Mouse (Mus musculus) layer of hippocampus, postnatal 14 days (tissue): Measurements from ENCODE around the gene Tysnd1. TPM values are rescaled to one million over a fixed set of nuclear protein-coding genes. Genes with fewer than 3 reads are reported as not detected.
A peak's percentile ranks its signal among the peaks of the same experiment; 100 is the strongest.

Experiments
- DNase-seq, 2 experiments: peaks; one replicate each; pipeline ENCODE4 v3.0.0; 2021 to 2022; ENCODE audit warnings: low spot score in 2 of 2, mixed read lengths in 1 of 2
- total RNA-seq, 2 experiments: library from RNA; stranded (reverse); gene quantifications; 2 replicates each; pipeline ENCODE4 v1.2.3; 2021

Gene Tysnd1
- total RNA-seq, 2 experiments from 2014 or later = 26.3 to 29.6 TPM

DNA sequence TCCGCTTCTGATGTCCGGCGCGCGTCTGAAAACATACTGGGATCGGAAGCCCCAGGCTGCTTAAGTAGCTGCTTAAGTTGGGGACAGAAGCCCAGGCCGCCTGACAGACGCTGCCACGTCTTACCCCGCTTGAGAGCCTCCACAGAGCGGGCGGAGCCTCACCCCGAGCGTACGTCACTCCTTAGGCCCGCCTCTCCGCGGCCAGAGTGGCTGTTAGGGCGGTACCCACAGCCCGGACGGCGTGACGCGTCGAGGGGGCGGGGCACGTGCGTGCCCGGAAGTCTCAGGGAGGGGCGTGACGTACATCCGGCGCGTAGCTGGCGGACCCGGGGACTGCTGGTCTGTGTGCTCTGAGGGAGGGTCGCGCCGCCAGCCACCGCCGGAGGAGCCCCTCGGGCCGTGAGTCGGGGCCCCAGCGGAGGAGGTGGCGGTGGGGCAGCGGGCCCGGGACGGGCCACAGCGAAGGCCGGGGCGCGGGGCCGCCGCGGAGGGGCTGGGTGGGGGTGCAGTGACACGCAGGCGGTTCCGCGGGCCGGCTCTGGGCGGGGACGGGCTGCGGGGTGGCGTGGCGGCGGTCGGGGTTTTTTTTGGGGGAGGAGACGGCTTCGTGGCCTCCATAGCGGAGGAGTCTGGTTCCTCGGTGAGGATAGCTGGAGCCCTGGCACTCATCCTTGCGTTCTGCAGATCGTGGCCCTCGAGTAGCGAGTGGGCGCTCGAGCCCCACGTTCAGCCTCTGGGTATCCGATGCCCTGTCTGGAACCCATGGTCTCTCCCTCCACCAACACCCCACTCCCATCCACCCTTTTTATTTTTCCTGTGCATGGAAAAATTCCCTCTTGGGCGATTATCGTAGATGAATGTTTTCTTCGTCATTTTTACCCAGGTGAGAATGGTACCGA lies 15.1 kb upstream of the Tysnd1 start, which contains the start of gene Sar1a:
Gene Sar1a (plus strand): TSS at position 285 of the 899 bp plus-strand sequence.
- peak; percentile 97 to 98 for DNase-seq

DNA sequence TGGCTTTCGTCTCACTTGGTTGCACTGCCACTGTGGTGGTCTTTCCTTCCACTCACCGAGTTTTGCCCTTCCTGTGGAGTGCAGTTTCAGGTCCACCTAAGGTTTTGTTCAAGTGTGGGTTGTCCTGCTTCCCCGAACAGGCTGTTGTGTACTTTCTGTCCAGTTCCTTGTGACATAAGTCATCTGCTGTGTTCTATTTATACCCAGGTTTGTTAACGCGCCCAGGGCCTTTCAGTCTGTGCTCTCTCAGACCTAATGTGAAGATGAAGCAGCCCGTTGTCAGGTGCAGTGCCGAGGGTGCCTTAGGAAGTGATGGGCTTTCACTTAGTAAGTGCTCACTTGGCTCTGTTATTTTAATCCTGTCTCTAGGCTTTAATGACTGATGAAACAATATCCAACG lies 5.9 kb upstream of the Tysnd1 start:
- DNase-seq = no peak

DNA sequence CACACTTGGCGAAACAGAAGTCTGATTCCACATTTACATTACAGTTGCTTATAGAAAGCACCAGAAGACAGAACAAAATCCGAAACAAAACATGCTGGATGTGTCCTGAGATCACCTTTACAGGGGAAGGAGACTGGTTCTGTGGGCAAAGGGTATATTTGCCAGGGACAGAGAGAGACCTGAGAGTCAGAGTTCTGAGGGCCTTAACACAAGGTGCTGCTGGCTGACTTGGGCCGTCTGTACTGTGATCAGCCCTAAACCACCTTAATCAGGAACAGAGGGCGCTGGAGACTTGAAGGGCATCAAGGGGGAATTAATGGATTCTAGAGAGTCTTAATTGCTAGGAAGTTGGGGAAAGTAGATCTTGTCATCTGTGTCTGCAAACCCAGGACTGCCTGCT lies 1.8 kb upstream of the Tysnd1 start:
- DNase-seq = no peak

DNA sequence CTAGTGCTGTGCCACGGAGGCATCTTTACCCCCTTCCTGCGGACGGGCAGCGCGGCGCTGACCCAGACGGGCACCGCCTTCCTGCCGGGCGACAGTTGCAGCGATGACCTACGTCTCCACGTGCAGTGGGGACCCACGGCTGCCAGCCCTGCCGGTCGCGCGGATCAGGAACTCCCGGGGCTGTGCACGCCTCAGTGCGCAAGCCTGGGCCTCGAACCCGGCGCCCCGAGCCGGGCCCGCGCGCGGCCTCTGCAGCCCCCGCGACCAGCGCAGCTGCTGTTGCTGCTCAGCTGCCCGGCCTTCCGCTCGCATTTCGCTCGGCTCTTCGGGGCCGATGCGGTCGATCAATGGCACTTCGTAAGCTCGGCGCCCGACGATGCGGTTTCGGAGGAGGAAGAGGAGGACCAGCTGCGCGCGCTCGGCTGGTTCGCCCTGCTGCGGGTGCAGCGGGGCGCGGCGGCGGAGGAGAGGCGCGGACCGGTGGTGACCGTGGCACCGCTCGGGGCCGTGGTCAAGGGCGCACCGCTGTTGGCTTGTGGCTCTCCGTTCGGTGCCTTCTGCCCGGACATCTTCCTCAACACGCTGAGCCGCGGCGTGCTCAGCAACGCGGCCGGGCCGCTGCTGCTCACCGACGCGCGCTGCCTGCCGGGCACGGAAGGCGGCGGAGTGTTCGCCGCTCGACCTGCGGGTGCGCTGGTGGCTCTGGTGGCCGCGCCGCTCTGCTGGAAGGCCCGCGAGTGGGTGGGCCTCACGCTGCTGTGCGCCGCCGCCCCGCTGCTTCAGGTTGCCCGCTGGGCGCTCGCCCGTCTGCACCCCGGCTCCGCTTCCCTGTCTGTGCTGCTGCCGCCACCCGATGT lies 617 bp downstream of the Tysnd1 start:
- DNase-seq = no peak

DNA sequence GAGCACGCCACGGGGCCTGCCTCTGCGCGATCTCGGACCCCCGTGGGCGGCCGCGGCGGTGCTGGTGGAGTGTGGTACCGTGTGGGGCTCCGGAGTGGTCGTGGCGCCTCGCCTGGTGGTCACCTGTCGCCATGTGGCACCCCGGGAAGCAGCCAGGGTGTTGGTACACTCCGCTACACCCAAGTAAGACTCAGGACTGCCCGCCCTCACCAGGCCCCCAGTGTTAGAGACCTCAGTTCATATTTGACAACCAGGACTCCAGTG lies 1.2 kb downstream of the Tysnd1 start:
- DNase-seq = no peak

DNA sequence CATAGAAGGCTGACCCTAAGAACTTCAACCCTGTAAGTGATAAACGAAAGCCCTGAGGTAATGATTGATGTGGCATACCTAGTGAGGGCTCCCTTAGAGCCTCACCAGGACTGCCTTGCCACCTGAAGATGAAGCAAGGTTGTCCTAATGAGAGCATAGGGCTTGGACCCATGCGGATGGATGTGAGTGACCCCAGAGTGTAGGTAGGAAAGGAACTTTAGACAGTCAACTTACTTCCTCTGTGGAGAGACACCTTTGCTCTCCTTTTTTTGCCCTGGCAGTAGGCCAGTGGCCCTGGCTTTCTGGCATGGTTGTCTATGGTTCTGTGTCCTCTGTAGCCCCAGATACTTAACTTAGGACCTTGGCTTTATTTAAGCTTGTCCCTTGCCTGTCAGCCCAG lies 1.7 kb downstream of the Tysnd1 start:
- no peak for DNase-seq

DNA sequence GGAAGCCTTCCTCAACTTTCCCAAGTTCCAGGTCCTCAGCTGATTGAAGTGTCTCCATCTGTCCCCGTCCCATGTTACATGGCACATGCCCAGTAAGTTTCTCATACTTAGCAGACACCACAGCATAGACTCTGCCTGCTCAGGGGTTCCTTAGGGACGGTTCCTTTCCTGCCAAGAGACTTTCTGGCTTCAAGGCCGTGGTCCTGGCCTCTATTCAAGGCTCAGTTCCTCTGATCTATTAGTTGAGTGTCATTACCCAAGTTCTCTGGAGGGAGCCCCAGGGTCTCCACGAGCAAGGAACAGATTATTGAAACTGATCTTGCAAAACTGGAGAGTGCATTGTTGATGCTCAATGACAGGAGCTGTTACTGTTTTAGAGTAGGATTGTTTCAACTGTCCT lies 9.3 kb downstream of the Tysnd1 start:
- DNase-seq = no peak

DNA sequence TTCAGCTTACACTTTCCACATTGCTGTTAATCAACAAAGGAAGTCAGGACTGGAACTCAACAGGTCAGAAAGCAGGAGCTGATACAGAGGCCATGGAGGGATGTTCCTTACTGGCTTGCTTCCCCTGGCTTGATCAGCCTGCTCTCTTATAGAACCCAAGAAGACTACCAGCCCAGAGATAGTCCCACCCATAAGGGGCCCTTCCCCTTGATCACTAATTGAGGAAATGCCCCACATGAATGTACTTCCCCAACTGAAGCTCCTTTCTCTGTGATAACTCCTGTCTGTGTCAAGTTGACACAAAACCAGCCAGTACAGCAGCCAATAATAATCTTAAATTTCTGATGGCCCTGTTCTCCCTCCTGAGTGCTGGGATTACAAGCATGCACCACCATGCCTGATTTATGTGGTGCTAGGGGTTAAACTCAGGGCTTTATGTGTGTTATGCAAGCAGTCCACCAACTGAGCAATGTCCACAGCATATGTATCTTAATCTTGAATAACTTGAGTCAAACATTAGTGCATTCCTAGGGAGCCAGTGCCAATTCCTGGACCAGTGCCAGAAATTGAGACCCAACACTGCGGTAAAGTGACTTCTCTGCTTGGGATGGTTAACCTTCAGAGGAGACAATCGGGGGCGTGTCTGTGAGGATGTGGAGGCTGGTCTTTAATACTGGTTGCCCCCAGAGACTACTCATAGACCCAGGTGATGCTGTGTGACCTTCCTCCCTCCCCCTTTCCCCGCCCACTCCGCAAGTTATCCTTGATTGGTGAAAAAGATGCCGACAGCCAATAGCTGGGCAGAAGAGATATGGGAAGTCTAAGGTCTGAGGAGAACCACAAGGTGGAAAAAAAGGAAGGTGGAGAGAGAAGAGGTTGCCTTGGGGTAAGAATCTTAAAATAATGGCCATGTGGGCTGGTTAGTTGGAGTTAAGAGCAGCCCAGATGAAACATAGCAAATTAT lies 11.4 kb downstream of the Tysnd1 start:
- DNase-seq = no peak

DNA sequence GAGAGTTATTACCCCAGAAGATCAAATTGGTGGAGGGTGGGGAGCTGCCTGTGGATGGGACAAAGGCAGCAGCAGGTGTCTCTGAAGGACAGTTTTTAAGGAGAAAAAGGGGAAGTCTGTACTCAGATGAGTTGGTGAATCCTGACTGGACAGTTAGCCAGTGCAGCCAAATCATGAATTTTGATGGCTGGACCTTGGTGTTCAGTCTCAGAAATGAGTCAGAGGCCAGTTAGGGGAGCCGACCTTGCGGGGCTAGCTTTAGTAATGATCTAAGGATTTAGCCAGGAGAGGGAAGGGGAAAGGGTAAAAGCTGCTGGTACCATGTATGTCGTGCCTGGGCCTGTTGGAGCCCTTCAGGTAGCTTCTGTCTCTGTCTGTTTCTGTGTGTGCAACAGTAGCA lies 18.3 kb downstream of the Tysnd1 start:
- DNase-seq = no peak

DNA sequence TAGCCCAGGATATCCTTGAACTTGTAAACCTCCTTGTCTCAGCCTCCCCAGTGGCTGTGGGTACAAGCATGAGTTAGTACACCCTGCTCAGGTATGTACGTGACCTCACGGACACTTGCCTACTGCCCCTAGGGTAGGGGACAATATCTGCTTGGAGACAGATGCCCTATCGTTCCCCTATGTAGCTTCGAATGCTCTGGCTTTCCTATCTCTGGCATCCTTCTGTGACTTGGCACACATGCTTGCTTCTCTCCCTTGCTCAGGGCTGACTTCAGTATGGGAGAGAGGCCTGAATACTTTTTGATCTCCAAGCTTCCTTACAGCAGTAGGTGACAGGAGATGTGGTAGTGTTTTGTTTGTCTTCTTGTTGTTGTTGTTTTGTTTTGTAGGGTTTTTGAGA lies 18.8 kb downstream of the Tysnd1 start:
- no peak for DNase-seq

DNA sequence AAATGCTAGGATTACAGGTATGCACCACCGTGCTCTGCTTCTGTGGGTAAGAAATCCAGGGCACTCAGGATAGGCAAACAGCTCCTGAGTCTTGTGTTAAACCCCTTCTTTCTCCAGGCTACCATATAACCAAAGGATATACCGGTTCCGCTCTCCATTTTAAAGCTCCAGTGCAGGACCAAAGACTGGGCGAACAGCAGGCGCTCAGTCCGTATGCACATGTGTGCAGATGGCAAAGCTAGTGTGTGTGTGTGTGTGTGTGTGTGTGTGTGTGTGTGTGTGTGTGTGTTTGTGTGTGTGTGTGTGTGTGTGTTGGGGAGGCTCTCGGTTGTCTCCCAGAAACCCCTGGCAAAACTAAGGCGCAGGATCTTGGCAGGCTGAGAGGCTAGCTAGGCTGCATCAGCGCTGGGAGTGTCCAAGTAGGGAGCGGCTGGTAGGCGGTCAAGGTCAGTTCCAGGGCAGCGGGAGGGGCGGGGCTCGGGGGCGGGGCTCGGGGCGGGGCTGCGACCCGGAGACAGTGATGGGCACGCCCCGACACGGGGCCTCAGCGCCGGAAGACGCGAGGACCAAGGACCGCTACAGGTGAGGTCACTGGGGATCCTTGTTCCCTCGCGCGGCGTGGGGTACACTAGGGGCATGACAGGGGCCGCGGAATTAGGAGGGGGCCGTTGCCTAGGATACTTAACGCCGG lies 19.6 kb downstream of the Tysnd1 start, which contains the start of gene Aifm2:
Gene Aifm2 (plus strand): TSS at position 493 of the 691 bp plus-strand sequence.
- no peak for DNase-seq

DNA sequence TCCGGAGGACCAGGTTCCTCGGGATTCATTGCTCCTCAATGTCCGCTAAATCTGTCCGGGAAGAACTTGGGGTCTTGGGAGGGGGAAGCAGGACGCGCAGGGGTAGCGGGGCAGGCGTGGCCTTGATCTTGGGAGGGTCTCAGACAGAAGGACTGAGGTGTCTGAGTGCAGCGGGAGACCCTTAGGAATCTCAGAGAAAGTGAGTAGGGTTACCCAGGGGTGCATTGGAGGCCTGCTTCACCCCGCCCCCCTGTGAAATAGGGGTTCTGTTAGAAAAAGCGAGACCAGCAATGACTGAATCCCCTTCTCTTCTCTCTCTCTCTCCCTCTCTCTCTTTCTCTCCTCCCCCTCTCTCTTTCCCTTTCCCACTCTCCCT lies 20.1 kb downstream of the Tysnd1 start:
- DNase-seq = no peak

DNA sequence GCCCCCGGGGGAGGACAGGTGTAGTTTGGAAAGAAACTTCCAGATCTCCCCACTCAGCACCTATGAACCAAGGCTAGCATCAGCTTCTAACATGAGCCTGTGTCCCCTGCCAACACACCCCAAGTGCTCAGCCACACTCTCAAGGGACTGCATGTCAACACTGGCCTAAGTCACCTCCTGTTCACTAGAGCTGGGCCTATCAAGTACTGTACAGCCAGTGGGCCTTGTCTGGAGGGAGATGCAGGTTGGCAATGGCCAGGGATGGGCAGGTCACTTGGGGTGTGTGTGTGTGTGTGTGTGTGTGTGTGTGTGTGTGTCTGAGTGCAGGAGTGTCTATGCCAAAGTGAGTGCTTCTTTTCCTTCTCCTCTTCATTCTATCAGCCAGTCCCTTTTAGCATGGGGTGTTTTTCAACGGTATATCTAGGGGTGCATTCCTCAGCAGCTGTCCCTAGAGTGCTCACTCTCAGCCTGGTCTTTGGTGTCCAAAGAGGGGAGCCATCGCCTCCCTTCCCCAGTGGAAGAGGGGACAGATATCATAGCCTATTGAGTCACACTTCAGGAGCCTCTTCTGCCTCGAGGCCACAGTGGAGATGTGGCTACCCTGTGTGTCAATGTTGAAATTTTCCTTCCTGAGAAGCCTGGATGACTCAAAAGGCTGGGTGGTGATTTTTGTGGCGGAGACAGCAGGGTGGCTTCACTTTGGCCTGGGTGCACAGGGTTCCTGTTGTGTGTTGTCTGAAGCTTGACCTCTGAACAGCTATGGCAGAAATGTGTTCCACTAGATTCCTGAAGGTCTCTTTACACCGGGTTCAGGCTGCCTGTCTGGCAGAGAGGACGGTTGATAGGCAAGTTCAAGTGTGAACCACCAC lies 20.9 kb downstream of the Tysnd1 start:
- DNase-seq = no peak

DNA sequence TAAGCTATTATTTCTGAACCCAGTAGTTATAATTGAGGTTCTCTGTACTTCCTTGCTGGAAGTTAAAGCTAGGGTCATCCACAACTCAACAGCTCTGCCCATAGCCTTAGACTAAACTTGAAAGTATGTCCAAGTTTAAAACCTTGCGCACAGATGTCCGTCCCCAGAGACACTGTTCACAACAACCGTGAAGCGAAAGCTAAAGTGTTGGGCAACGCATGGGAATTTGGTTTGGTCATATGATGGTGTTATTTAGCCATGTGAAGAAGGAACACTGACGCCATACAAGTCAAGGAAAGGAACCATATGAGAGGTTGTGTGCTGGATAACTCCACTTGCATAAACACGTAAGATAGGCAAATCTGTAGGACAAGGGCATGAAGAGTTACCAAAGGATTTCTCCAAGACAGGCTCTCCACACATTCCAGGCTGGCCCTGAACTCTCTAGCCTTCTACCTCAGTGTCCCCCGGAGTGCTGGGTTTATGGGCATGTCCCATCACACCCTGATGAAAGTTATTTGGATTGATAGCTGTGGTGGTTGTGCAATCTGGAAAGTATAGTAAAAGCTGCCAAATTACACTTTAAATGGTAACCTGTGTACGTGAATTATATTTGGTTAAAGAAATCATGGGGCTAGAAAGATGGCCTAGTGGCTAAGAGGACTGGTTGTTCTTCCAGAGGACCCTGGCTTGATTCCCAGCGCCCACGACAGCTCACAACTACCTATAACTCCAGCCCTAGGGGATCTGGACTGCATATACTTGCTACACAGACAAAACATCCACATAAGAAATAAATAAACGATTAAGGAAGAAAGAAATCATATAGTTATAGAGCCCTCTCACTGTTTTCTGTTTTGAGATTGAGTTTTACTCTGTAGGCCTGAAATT lies 22.3 kb downstream of the Tysnd1 start:
- no peak for DNase-seq

DNA sequence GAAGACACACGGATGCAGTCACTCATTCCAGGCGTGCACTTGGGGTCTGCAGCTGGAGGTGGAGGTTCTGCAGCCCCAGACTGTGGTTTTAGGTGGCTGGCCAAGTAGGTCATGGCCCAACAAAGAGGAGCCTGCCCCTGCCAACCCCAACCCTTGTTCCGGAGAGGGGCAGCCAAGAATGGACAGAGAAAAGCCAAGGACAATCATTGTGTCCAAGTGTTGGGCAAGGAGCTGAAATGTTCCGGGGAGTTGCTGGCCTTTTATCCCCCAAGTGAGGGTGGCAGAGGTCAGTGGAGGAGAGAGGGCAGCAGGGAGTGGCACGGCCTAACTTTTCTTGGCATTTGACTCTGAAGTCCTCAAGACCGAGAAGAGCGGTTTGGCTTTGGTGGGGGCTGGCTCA lies 25.0 kb downstream of the Tysnd1 start:
- no peak for DNase-seq

DNA sequence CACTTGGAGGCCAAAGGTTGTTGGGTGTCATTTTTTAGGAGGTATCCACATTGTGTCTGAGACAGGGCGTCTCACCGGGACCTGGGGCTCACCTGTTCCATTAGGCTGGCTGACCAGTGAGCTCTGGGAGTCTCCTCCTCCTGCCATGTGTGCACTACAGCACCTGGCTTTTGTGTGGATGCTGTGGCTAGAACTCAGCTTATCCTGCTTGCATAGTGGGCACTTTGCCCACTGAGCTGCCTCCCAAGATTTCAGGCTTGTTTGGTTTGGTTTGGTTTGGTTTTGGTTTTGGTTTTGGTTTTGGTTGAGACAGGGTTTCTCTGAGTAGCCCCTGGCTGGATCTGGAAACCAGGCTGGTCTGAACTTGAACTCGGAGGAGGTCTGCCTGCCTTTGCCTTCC lies 26.9 kb downstream of the Tysnd1 start:
- no peak for DNase-seq

DNA sequence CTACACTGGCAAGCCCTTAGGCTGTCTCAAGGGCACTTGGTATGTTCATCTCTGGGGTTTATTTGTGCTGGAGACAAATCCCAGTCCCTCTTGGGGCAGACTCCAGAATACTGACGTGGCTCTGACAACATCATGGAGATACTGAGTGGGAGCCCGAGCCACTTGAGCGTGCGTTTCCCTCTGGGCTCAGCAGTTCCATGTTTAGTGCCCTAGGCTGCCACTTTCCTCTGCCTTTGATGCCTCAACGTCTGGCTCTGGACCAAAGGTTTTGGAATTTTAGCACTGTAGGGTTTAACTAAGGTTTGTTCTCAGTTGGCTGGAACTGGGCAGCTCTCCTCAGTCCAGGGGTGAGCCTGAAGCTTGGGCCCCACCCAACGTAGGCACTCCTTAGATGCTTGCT lies 28.0 kb downstream of the Tysnd1 start:
- no peak for DNase-seq

DNA sequence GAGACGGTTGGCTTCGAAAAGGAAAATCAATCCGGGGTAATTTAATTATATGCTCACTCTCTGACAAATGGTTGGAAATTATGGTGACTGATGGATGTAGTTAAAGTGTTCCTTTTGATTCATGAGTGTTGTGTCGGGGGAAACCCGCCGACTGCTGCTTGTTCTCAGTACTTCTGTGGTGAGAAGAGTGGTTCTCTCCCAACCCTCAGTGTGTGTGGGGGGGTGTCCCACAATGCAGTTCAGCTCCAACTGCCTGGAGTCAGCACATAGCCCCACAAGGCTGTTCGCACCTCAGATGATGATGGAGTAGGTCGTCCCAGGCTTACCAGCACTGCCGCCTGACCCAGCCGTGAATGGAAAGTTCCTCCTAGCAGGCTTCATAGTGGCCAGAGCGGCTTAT lies 33.9 kb downstream of the Tysnd1 start:
- peak in 1 of 2 experiments; percentile 55 for DNase-seq

DNA sequence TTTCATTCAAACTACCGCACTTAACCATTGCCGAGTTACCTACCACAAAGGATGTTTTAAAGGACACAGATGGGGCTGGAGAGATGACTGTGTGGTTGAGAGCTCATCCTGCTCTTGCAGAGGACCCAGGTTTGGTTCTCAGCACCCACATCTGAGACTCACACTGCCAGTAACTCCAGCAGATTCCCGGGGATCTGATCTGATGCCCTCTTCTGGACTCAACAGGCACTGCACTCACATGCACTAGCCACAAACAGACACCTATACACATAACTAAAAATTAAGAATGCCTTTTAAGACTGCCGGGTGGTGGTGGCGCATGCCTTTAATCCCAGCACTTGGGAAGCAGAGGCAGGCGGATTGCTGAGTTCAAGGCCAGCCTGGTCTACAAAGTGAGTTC lies 34.9 kb downstream of the Tysnd1 start:
- DNase-seq = no peak
